Mouse (Mus musculus) embryonic fibroblast, embryonic 13.5 days (primary cell): ENCODE results near the gene Wfdc5.

Source experiments
- CTCF ChIP-seq: IDR thresholded peaks from 2 replicates; pipeline ENCODE4 v1.5.1; 2011; ENCODE audit warnings: mild to moderate bottlenecking, control low read depth, low read length, moderate library complexity, borderline replicate concordance; ENCODE audit not compliant: insufficient read depth
- POLR2A ChIP-seq: IDR thresholded peaks from 2 replicates; pipeline ENCODE4 v1.6.1; 2011; ENCODE audit warnings: low read depth, mild to moderate bottlenecking, control low read depth, low read length, moderate library complexity

GRCm38 (mm10) chr2:164212711-164213110, 30.2 kb upstream of the Wfdc5 start:
- TF ChIP-seq POLR2A (no peak), CTCF (no peak)
